Mouse (Mus musculus) MN1 (cell line): ENCODE data around the gene Tbx3.
A peak's percentile ranks its signal among the peaks of the same experiment; 100 is the strongest.

ENCODE experiments used
- DNase-seq: peaks from one replicate; pipeline ENCODE4 v3.0.0-alpha.2; 2016; ENCODE audit warnings: low spot score

The Tbx3 gene

GRCm38 (mm10) chr5:119670566-119671108 lies at the start of gene Tbx3:
Gene Tbx3, plus strand, starts transcription at chr5:119670669.
- no peak for DNase-seq

DNA sequence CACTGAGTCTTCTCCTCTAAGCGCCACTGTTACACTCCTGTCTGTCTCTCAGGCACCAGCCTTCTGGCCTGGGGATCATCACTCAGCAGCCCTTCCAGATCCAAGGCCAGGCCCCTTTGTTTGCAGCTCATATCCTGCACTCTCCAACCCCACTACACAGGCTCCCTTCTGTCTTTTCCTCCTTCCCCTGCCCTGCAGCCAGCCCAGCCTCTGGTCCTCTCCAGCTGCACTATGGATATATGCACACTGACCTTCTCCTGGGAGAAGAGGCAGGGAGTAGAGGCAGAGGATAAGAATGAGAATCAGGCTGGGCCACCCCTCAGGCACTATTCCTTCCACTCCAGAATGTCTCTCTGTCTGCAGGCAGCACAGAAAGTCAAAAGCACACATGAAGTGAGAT lies 48.4 kb upstream of the Tbx3 start:
- no peak for DNase-seq

DNA sequence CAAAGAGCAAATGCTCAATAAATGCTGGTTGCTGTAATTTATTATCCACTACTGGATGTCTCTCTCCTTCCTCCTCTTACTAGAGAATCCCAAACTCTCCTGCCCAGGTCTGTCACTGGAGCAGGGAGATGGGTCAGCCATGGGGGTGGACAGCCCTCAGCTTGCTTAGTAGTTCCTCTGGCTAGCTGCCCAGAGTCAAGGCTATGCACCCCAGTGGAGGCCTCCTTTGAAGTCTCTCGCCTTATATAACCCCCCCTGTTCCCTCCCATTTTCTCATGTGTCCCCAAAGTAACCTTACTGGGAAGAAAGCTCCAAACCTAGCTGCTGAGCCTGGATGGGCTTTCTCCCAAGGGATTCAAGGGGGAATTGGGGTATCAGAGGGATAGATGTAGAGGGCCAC lies 45.9 kb upstream of the Tbx3 start:
- DNase-seq, result no peak

- DNase-seq, result no peak
Observed at GRCm38 (mm10) chr5:119625603-119626002, 44.9 kb upstream of the Tbx3 start.

GRCm38 (mm10) chr5:119626154-119626553 lies 44.3 kb upstream of the Tbx3 start:
- DNase-seq, result no peak

DNA sequence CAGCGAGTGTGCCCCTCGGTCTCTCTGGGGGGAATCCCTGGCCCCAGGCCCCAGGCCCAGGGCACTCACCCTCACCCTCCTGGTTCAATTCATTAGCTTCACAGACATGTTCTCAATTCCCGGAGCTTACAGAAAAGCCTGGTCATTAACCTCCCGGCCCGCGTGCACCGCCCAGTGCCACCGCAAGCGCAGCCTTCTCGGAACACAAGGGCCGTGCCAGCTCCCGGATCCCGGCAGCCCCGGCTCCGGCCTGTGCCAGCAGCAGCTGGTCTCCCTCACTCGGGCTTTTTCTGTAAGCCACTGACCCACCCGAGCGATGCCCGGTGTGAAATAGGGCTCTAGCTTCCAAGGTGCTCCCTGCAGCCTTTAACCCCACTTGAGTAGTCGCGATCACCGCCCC lies 43.8 kb upstream of the Tbx3 start:
- DNase-seq, result no peak

GRCm38 (mm10) chr5:119628100-119628499 lies 42.4 kb upstream of the Tbx3 start:
- no peak for DNase-seq

- DNase-seq, result no peak
Observed at GRCm38 (mm10) chr5:119628746-119629327, 41.6 kb upstream of the Tbx3 start.

- no peak for DNase-seq
Observed at GRCm38 (mm10) chr5:119633581-119633980, 36.9 kb upstream of the Tbx3 start.

GRCm38 (mm10) chr5:119634861-119635260 lies 35.6 kb upstream of the Tbx3 start:
- DNase-seq, result no peak

DNA sequence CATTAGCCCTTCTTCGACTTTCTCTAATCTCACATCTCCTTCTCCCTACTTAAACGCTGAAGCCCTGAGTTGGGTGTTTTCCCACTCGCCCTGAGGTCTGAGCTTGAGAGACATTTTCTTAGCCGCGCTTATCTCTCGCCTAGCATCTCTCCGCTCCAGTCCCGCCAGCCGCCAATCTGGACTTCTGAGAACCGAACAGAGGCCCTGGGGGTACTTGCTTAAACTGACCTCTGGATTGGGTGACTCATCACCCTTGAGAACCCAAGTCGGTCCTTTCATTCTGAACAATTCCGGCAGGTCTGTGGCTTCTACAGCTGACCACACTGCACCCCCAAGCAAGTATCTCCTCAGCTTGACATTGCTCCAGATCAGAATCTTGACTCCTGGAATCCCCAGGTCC lies 32.2 kb upstream of the Tbx3 start:
- DNase-seq, result no peak

DNA sequence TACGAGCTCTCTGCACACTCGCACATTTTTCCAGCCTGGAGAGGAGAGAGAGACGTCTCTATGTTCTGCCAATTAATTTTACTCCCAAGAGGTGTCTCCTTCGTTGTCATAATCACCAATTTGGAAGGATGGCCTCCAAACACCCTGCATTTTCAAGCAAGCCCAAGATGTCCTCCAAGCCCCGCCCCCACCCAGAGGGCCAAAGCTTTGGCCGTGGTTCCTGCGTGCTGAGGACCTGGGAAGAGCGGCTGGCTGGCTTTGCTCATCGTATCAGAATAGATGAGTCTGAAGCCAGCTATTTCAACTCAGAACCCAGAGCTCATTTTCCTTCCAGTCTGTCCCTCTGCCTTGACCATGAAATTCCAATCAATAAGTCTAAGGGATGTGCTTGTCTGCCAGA lies 29.4 kb upstream of the Tbx3 start:
- no peak for DNase-seq

DNA sequence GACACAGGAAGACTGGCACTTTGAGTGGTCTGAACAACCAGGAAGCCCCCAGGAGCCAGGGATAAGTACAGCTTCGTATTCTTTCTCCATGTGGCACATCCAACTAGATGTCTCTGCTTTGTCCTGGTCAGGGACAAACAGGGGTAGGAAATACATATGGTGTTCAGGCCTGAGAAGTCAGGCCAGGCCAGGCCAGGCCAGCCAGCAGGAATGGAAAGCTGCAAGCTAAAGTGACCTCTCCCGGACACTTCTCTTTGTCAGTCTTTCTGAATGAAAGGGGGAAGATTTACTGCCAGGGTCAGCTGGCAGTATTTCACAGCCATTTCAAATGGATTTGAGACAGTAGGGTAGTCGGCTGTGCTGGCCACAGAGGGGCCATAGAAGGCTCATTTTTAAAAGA lies 28.8 kb upstream of the Tbx3 start:
- DNase-seq, result no peak

DNA sequence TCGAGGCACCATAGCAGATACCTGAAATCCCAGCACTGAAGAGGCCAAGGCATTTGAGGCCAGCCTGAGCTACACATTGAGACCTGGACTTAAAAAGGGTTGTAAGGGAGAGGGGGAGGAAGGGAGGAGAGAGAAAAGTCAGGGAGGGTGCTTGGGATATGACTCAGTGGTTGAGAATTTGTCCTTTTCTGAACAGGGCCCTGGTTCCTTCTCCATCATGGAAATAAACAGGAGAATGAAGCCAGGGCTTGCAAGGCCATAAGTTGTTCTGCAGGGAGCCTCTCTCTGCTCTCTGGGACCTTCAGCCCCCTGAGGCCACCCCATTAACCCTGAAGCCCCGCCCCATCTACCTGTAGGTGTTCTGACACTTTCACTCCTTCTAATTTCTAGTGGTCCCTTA lies 23.5 kb upstream of the Tbx3 start:
- DNase-seq, result no peak

DNA sequence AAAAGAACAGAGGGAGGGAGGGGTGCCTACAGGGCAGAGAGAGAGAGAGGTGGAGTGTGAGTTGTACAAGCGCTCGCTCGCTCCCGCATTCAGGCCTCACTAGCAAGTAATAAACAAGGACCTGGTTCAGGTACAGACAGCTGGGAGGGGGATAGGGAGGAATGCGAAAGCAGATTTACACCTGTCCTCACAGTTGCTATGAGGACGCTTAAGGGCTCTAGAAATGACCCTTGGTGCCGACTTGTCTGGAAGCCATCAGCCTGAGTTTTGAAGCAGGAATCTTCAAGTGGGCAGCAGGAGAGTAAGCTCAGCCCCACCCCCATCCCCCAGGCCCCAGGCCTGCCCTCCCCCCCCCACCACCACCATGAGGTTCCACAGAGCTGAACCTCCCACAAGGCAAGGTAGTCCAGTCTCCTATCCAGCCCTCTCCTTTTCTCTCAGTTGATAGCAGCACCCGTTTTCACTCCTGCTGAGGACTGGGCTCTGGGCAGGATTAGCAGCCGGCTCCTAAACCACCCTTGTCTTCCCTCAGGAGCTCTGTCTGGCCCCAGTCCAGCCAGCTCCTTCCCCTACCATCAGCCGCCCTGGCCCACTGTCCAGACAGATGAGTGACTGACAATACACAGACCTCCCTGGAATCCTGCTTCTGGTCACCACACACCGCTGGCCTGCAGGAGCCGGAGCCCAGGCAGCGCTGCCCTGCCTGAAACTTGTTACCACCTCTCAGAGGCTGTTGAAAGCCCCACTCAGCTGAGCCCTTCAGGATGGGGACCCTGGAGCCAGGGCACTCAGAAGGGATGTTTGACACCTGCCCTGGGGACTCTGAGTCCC lies 19.1 kb upstream of the Tbx3 start:
- DNase-seq, result peak; percentile 88

GRCm38 (mm10) chr5:119656354-119656753 lies 14.1 kb upstream of the Tbx3 start:
- no peak for DNase-seq

GRCm38 (mm10) chr5:119656856-119657255 lies 13.6 kb upstream of the Tbx3 start:
- no peak for DNase-seq

DNA sequence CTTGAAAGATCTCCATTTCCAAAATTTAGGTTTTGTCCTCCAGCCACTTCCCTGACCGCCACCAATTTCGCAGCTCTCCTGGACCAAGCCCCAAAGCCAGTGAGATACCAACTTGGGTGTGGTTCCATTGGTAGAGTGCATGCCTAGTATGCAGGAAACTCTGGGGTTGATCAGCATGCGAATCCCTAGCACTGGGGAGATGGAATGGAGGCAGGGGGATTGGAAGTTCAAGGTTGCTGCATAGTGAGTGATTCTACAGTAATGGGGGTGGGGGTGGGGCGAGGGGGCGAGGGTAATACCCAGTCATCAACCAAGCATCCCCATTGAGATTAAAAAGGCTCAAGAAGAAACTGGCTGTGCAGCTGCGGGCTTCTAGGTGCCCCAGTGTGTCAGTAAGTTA lies 13.1 kb upstream of the Tbx3 start:
- no peak for DNase-seq

GRCm38 (mm10) chr5:119657804-119658203 lies 12.7 kb upstream of the Tbx3 start:
- DNase-seq, result no peak

DNA sequence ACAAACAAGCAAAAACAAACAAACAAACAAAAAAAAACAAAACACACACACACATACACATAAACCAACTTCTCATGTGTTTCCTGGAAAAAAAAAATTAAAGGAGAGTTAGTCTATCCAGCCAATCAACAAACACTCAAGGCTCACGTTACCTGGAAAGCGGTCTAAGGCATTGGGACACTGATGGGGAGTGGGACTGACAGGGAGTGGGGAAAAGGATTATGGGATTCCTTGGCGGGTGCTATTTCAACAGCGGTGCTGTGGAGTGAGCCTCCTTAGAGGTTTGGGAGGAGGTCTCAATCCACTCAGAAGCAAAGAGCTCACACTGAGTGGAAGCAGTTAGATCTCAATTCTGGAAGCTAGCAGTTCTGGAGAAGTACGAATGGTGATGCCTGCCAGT lies 12.1 kb upstream of the Tbx3 start:
- no peak for DNase-seq

DNA sequence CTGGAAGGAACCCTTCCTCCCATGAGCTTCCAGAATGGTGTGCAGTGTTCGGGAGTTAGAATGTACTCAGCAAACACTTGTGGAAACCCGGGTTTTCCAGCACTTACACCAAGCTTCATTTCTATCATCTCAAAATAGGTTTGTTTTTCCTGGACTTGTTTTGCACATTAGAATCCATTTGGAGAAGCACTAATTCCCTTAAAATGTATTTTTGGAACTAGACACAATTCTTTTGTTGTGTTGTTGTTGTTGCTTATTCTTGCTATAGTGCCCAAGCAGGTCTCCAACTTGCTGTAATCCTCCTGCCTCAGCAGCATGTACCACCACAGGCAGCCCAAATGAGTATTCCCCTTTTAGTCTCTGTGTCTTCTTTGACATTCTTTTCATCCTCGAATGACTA lies 11.4 kb upstream of the Tbx3 start:
- no peak for DNase-seq

GRCm38 (mm10) chr5:119660526-119661410 lies 9.7 kb upstream of the Tbx3 start:
- no peak for DNase-seq

GRCm38 (mm10) chr5:119661474-119661873 lies 9.0 kb upstream of the Tbx3 start:
- no peak for DNase-seq
